Mouse (Mus musculus): ENCODE measurements around the gene Tgfbr3.

- TF ChIP-seq POLR2A (IDR thresholded peaks at IDR 0.05; ENCODE audit: extremely low read depth, insufficient read depth, low read length), result no peak
- TF ChIP-seq CTCF (IDR thresholded peaks at IDR 0.05; ENCODE audit: extremely low read depth, insufficient read depth, low read length), result no peak
These were observed 185.8 kb downstream of the Tgfbr3 start for GRCm38 (mm10) chr5:107103591-107103990.
